Mouse (Mus musculus) liver, embryonic 12.5 days (tissue): ENCODE data around the gene Stard3. TPM values are rescaled to one million over a fixed set of nuclear protein-coding genes. Genes with fewer than 3 reads are reported as not detected.
A peak's percentile ranks its signal among the peaks of the same experiment; 100 is the strongest.

Experiments
- ATAC-seq: fragments of 200-750 bp; cut with Nextera tagmentation; 2 replicates; pipeline ENCODE4 v1.8.0; 2017; ENCODE audit warnings: moderate number of reproducible peaks, mild to moderate bottlenecking, moderate library complexity
- H3K27ac ChIP-seq: fragments of 300-500 bp; sonication (generic); 2 replicates; pipeline ENCODE4 v1.5.1; 2016; ENCODE audit warnings: mild to moderate bottlenecking
- H3K27me3 ChIP-seq: fragments of 300-500 bp; sonication (generic); replicated peaks from 2 replicates; pipeline ENCODE4 v1.6.1; 2016; ENCODE audit warnings: mild to moderate bottlenecking, moderate library complexity
- H3K36me3 ChIP-seq: fragments of 300-500 bp; sonication (generic); 2 replicates; pipeline ENCODE4 v1.6.1; 2016; ENCODE audit warnings: mild to moderate bottlenecking, moderate library complexity
- H3K4me1 ChIP-seq: fragments of 300-500 bp; sonication (generic); 2 replicates; pipeline ENCODE4 v1.6.1; 2016
- H3K4me2 ChIP-seq: fragments of 300-500 bp; sonication (generic); 2 replicates; pipeline ENCODE4 v1.6.1; 2016; ENCODE audit warnings: mild to moderate bottlenecking, moderate library complexity
- H3K4me3 ChIP-seq: fragments of 300-500 bp; sonication (generic); 2 replicates; pipeline ENCODE4 v1.5.1; 2016; ENCODE audit warnings: mild to moderate bottlenecking, moderate library complexity
- H3K9ac ChIP-seq: fragments of 300-500 bp; sonication (generic); 2 replicates; pipeline ENCODE4 v1.6.1; 2016; ENCODE audit warnings: mild to moderate bottlenecking, moderate library complexity
- H3K9me3 ChIP-seq: fragments of 300-500 bp; sonication (generic); replicated peaks from 2 replicates; pipeline ENCODE4 v1.6.1; 2016; ENCODE audit warnings: mild to moderate bottlenecking, moderate library complexity
- WGBS: fragments of 180-500 bp; shearing (Covaris S2); methylation state at CpG from one replicate; pipeline ENCODE4 v1.1.7; 2016; ENCODE audit not compliant: insufficient replicate concordance; 5-methylcytosine and 5-hydroxymethylcytosine counted together
- polyA plus RNA-seq: library from polyadenylated mRNA; unstranded; fragments of >200 nt; fragmentation: Nextera tagmentation; extraction: Ambion mirVana; gene quantifications from 2 replicates; pipeline ENCODE4 v1.2.1, GENCODE M21; 2016

The Stard3 gene
- polyA plus RNA-seq, 1 experiment from 2014 or later: 18.9 TPM

GRCm38 (mm10) chr11:98384216-98384615 is 26.0 kb downstream of the Stard3 start:
- Histone ChIP-seq H3K27ac (no peak overlapping the region), H3K36me3 (peaks cover 17% of the 10 kb centered on the region), H3K9ac (no peak overlapping the region), H3K4me1 (0 out of 2 replicates have a peak, but pooled peaks cover 3% of the 10 kb centered on the region), H3K4me3 (no peak overlapping the region), H3K27me3 (peaks cover 64% of the 10 kb centered on the region), H3K9me3 (no peaks in the 10 kb centered on the region), H3K4me2 (no peak overlapping the region)
- 58% methylated on average over 20 of the region's 20 CpGs for WGBS
- no peak for ATAC-seq

- H3K27me3 ChIP-seq: peaks cover 72% of the 10 kb centered on the region
- no peak overlapping the region for H3K9ac ChIP-seq
- ATAC-seq: no peak
- no peaks in the 10 kb centered on the region for H3K9me3 ChIP-seq
- H3K36me3 ChIP-seq: peaks cover 10% of the 10 kb centered on the region
- H3K4me1 ChIP-seq: 0 out of 2 replicates have a peak, but pooled peaks cover 8% of the 10 kb centered on the region
- 56% methylated on average over 8 of the region's 8 CpGs for WGBS
- no peak overlapping the region for H3K4me3 ChIP-seq
- no peak overlapping the region for H3K27ac ChIP-seq
- no peak overlapping the region for H3K4me2 ChIP-seq
Measured at GRCm38 (mm10) chr11:98384721-98385637, 26.8 kb downstream of the Stard3 start.

GRCm38 (mm10) chr11:98385638-98386585 is 27.7 kb downstream of the Stard3 start, which contains the start of gene Pnmt:
TSS of gene Pnmt (plus strand) at chr11:98386450.
- WGBS: 37% methylated on average over 25 of the region's 25 CpGs
- no peak within 1 kb of the TSS for H3K9ac ChIP-seq
- no peaks in the 10 kb centered on the region for H3K9me3 ChIP-seq
- peaks cover under 1% of the 10 kb centered on the region; the same call in 1 of the 2 replicates for H3K36me3 ChIP-seq
- ATAC-seq: no peak
- H3K4me2 ChIP-seq: no peak within 1 kb of the TSS
- H3K27me3 ChIP-seq: peaks cover 81% of the 10 kb centered on the region
- no peak within 1 kb of the TSS for H3K27ac ChIP-seq
- H3K4me3 ChIP-seq: no peak within 1 kb of the TSS
- H3K4me1 ChIP-seq: 0 out of 2 replicates have a peak, but pooled peaks cover 8% of the 10 kb centered on the region

- no peak for ATAC-seq
- Histone ChIP-seq H3K4me2 (no peak overlapping the region), H3K4me3 (no peak overlapping the region), H3K36me3 (no peaks in the 10 kb centered on the region), H3K9me3 (no peaks in the 10 kb centered on the region), H3K27ac (no peak overlapping the region), H3K27me3 (peaks cover 88% of the 10 kb centered on the region), H3K9ac (no peak overlapping the region), H3K4me1 (peaks cover 8% of the 10 kb centered on the region; the same call in 1 of the 2 replicates)
- WGBS: 12% methylated on average over 24 of the region's 24 CpGs
Measured at GRCm38 (mm10) chr11:98386596-98386995, 28.4 kb downstream of the Stard3 start.

- no peaks in the 10 kb centered on the region for H3K36me3 ChIP-seq
- ATAC-seq: no peak
- peaks cover 13% of the 10 kb centered on the region for H3K4me1 ChIP-seq
- H3K4me3 ChIP-seq: no peak overlapping the region
- 40% methylated on average over 14 of the region's 14 CpGs for WGBS
- H3K4me2 ChIP-seq: no peak overlapping the region
- peaks cover 92% of the 10 kb centered on the region for H3K27me3 ChIP-seq
- H3K27ac ChIP-seq: no peak overlapping the region
- no peak overlapping the region for H3K9ac ChIP-seq
- H3K9me3 ChIP-seq: no peaks in the 10 kb centered on the region
Measured at GRCm38 (mm10) chr11:98387056-98387577, 28.9 kb downstream of the Stard3 start.

GRCm38 (mm10) chr11:98388282-98388681 is 30.1 kb downstream of the Stard3 start:
- H3K4me3 ChIP-seq: no peak overlapping the region
- H3K9ac ChIP-seq: no peak overlapping the region
- H3K36me3 ChIP-seq: no peaks in the 10 kb centered on the region
- H3K4me1 ChIP-seq: peaks cover 24% of the 10 kb centered on the region
- ATAC-seq: no peak
- WGBS: 59% methylated on average over 10 of the region's 10 CpGs
- H3K4me2 ChIP-seq: no peak overlapping the region
- no peaks in the 10 kb centered on the region for H3K9me3 ChIP-seq
- H3K27me3 ChIP-seq: peaks cover 87% of the 10 kb centered on the region
- H3K27ac ChIP-seq: no peak overlapping the region

GRCm38 (mm10) chr11:98389221-98389780 is 31.1 kb downstream of the Stard3 start:
- H3K9ac ChIP-seq: no peak overlapping the region
- no peak overlapping the region for H3K4me3 ChIP-seq
- no peak overlapping the region for H3K4me2 ChIP-seq
- H3K36me3 ChIP-seq: no peaks in the 10 kb centered on the region
- 11% methylated on average over 9 of the region's 9 CpGs for WGBS
- H3K27ac ChIP-seq: no peak overlapping the region
- no peaks in the 10 kb centered on the region for H3K9me3 ChIP-seq
- peaks cover 34% of the 10 kb centered on the region for H3K4me1 ChIP-seq
- ATAC-seq: no peak
- H3K27me3 ChIP-seq: peaks cover 77% of the 10 kb centered on the region

GRCm38 (mm10) chr11:98390141-98390540 is 32.0 kb downstream of the Stard3 start:
- Histone ChIP-seq H3K9me3 (no peaks in the 10 kb centered on the region), H3K4me1 (peaks cover 43% of the 10 kb centered on the region), H3K27me3 (peaks cover 68% of the 10 kb centered on the region), H3K27ac (no peak overlapping the region), H3K9ac (no peak overlapping the region), H3K36me3 (no peaks in the 10 kb centered on the region), H3K4me2 (no peak overlapping the region), H3K4me3 (no peak overlapping the region)
- ATAC-seq: no peak
- WGBS: 58% methylated on average over 11 of the region's 12 CpGs

- H3K27me3 ChIP-seq: peaks cover 49% of the 10 kb centered on the region
- peak overlapping the region; percentile 72; the same call in 1 of the 2 replicates for H3K27ac ChIP-seq
- no peak overlapping the region for H3K4me3 ChIP-seq
- H3K9ac ChIP-seq: 0 out of 2 replicates have a peak overlapping the region, but pooled peaks have one; percentile 49
- H3K36me3 ChIP-seq: no peaks in the 10 kb centered on the region
- no peaks in the 10 kb centered on the region for H3K9me3 ChIP-seq
- H3K4me2 ChIP-seq: peak overlapping the region; percentile 50
- no peak for ATAC-seq
- 33% methylated on average over 7 of the region's 8 CpGs for WGBS
- H3K4me1 ChIP-seq: peaks cover 46% of the 10 kb centered on the region
Measured at GRCm38 (mm10) chr11:98392034-98392433, 33.9 kb downstream of the Stard3 start.

GRCm38 (mm10) chr11:98392645-98393044 is 34.5 kb downstream of the Stard3 start:
- no peaks in the 10 kb centered on the region for H3K36me3 ChIP-seq
- peak overlapping the region; percentile 72 for H3K27ac ChIP-seq
- H3K9ac ChIP-seq: peak overlapping the region; percentile 49
- H3K4me2 ChIP-seq: peak overlapping the region; percentile 50
- H3K27me3 ChIP-seq: peaks cover 43% of the 10 kb centered on the region
- no peaks in the 10 kb centered on the region for H3K9me3 ChIP-seq
- peak; percentile 79 for ATAC-seq
- H3K4me3 ChIP-seq: no peak overlapping the region
- WGBS: 20% methylated on average over 4 of the region's 4 CpGs
- H3K4me1 ChIP-seq: peaks cover 46% of the 10 kb centered on the region

- Histone ChIP-seq H3K4me3 (no peak overlapping the region), H3K27me3 (peaks cover 36% of the 10 kb centered on the region), H3K36me3 (no peaks in the 10 kb centered on the region), H3K4me1 (peaks cover 46% of the 10 kb centered on the region), H3K9ac (peak overlapping the region; percentile 49; the same call in 1 of the 2 replicates), H3K9me3 (no peaks in the 10 kb centered on the region), H3K27ac (peak overlapping the region; percentile 72), H3K4me2 (peak overlapping the region; percentile 50)
- peak; percentile 73 for ATAC-seq
- 23% methylated on average over 6 of the region's 6 CpGs for WGBS
Measured at GRCm38 (mm10) chr11:98393317-98393716, 35.1 kb downstream of the Stard3 start.
